Mouse (Mus musculus) mature B cell (primary cell): Measurements from ENCODE around the gene Nccrp1.

ENCODE experiments used
- in situ Hi-C: fragments of 300-500 bp; cut with MboI; formaldehyde crosslinking; loops from 2 replicates; pipeline ENCODE4 v1.14.3; 2019

Gene Nccrp1

DNA sequence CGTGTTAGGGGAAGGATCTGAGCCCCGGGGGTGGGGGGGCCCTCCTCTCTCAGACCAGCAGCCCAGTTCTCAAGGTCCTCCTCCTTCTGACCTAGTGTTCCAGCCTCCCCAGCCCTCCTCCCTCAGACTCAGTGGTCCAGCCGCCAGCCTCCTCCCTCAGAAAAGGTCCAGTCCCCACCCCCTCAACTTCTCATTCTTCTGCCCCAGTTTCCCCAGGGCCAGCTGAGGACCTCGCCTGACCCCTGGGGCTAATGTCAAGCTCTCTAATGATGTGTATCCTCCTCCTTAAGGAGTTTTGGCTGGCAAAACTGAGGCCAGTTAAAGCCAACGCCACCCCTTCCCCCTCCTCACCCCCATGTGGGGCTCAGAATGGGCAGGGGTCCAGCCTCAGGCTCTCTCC lies at the start of gene Nccrp1:
Gene Nccrp1 (minus strand): TSS at position 101 of the 400 bp plus-strand sequence.
- in situ Hi-C loops, result no loop called here

- in situ Hi-C loops, result no loop called here
These were observed 48.8 kb upstream of the Nccrp1 start for GRCm38 (mm10) chr7:28595751-28596435.

DNA sequence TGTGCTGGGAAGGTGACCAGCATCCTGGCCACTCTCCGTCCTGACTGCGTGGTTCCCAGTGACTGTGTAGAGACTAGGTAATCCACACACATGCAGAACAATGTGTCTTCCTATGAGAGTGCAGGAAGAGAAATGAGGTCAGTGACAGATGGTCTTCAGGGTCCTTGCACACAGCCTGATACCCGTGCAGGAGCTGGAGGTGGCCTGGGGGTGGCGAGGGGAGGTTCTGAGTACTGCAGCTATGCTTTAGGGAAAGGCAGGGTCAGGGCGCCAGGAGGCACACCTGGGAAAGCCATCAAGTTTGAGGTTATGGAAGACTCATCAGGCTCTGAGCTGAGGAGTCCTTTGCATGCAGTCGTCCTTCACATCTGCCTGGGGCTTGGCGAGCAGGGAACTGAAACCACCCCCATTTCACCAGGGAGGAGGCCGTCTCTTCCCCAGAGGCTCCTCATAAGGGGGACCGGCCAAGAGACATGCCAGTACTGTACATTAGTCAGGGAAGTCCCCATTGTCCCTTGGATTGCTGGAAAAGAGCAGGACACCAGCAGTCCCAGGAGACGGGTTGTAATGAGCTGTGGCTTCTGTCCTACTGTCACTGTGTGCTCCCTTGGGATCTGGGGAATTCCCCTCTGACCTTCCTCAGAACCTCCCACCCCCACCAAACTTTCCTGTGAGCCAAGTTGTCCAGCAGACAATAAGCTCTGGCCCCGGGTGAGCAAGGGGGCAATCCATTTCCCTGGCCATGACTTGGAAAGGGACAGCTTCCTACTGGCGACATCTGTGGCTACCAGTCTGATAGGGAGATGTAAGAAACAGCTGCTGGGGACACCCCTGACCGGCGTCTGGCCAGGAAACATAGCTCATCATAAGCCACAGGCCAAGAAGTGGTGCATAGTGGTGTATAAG lies 46.4 kb upstream of the Nccrp1 start:
- in situ Hi-C loops, result no loop called here

DNA sequence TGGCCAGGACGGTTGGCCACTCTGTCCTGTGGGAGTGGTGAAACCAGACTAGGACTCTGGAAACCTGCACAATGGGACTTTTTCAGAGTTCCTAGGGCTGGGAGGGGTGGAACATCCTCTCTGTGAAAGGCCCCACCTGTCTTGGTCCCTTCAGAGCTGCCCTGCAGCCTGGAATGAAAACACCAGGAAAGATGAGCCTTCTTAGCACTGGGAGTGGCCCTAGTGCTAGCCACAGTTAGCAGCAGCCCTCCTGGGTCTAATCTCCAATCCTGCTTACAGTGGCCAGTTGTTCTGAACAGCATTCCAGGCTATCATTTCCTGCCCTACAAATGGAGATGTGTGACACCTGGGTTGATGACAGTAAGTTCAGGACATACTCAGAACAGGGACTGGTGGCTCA lies 44.8 kb upstream of the Nccrp1 start:
- in situ Hi-C loops, result no loop called here

- in situ Hi-C loops, result no loop called here
These were observed 40.6 kb upstream of the Nccrp1 start for GRCm38 (mm10) chr7:28587644-28588043.

DNA sequence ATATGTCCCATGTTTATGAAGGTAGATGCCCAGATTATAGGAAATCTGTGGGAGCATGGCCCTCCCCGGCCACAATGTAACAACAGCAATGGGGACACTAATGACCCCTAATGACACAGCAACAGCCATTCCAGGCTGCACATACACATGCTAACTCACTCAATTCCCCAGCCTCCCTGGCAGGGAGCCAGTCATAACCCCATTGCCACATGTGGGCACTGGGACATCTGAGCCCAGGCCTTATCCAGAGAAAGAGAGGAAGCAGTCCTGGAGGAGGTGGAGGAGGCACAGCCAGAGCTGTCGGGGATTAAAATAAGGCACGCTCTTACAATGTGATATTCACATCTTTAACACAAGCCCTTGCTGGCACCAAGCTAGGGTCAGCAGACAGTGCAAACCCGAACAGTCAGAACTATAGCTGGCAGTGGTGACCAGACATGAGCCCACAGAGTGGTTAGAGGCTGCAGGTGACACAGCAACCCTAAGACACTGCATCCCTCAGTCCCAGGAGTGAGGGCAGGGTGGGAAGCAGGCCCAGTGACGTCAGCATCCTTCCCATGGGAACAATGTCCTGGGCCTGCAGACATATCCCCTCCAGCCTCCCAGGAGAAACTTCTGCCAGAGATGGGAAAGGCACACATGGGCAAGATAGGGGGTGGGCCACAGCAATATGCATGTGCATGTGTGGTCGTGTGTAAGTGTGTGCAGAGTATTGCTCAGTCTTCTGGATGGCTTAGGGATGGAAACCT lies 39.8 kb upstream of the Nccrp1 start:
- in situ Hi-C loops, result no loop called here

DNA sequence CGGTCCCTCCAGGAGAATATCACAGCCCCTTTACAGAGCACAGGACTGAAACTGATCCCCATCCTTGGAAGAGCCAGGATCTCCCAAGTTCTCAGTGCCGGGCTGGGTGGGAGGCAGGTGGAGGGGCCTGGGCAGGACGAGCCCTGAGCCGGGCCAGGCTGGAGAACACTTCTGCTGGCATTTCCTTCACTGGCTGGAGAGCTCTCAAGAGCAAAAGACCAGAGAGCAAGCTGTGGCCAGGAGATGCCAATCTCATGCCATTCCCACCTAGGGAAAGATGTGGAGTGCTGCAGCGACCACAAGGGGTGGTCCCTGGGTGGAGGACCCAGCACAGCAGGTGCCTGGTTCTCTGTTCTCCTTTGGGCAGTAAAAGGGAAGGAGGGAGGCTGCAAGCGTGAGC lies 37.9 kb upstream of the Nccrp1 start:
- in situ Hi-C loops, result no loop called here

- in situ Hi-C loops, result no loop called here
These were observed 37.4 kb upstream of the Nccrp1 start for GRCm38 (mm10) chr7:28584468-28584867.

GRCm38 (mm10) chr7:28583570-28584344 lies 36.7 kb upstream of the Nccrp1 start:
- in situ Hi-C loops, result no loop called here

DNA sequence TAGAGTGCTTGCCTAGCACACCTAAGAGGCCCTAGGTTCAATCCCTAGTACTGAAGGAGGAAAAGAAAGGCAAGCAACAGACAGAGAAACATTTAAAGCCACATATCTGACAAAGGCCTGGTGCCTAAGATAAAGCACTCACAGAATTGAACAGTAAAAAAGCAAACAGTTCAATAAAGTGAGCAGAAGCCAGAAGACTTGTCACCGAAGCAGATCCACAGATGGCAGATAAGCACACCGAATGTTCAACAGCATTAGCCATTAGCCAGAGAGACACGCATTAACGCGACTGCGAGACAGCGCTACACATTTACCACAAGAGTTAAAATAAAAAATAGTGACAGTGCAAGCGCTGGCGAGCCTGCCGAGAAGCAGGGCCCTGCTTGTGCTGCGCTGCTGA lies 35.8 kb upstream of the Nccrp1 start:
- in situ Hi-C loops, result no loop called here

GRCm38 (mm10) chr7:28581721-28582120 lies 34.7 kb upstream of the Nccrp1 start:
- in situ Hi-C loops, result no loop called here

GRCm38 (mm10) chr7:28579826-28580225 lies 32.8 kb upstream of the Nccrp1 start:
- in situ Hi-C loops, result no loop called here

- in situ Hi-C loops, result no loop called here
These were observed 31.5 kb upstream of the Nccrp1 start for GRCm38 (mm10) chr7:28578543-28579053.

DNA sequence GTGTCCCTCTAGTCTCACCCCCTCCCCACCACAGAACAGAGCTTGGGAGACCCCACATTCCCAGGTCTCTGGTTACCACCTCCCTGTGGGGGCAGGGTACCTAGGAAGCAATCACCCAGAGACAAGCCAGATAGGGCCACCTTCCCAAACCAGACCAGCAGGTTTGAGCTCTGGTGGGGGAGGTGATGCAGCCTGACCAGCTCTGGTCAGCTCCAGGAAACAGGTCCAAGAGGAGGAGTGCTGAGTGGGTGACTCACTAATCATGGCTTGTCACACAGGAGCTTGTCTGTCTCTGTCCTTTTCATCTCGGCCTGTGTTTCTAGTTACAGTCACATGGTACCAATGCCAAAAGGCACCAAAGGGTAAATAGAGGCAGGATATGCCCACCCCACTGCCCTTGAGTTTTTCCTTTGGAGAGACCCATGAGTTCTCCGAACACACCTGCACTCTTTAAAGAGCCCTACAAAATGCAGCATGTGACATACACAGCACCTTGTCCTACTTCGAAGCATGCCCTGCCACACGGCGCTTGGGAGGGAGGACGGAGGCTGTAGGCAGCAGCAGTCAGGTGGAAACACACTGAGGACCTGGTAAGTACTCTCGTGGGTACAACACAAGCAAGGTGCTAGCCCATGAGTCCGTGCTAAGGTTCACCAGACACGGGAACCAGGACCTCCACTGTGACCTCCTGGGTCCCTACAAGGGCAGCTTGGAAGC lies 30.9 kb upstream of the Nccrp1 start:
- in situ Hi-C loops, result no loop called here

GRCm38 (mm10) chr7:28576271-28576914 lies 29.3 kb upstream of the Nccrp1 start:
- in situ Hi-C loops, result no loop called here

- in situ Hi-C loops, result no loop called here
These were observed 28.5 kb upstream of the Nccrp1 start for GRCm38 (mm10) chr7:28575597-28575996.

DNA sequence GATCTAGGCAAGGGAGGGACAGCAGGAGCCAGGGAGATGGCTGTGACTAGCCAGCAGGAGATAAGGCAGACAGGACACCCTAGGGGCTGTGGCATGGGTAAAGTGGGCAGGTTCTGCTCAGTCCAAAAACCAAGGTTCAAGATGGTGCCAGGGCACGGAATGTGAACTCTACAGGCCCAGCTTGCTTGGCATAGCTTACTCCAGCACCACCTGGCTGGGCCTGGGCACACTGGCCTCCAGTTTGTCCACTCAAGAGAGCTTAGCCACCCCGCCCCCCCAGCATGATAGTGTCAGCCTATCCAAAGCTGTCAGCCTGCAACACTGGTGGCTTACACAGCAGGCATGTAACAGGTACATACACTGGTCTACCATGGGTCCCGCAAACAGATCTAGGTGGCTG lies 26.2 kb upstream of the Nccrp1 start:
- in situ Hi-C loops, result loop anchor here (5.0 kb wide), 1 partner anchor 39 kb away; no protein-coding TSS in a partner anchor

DNA sequence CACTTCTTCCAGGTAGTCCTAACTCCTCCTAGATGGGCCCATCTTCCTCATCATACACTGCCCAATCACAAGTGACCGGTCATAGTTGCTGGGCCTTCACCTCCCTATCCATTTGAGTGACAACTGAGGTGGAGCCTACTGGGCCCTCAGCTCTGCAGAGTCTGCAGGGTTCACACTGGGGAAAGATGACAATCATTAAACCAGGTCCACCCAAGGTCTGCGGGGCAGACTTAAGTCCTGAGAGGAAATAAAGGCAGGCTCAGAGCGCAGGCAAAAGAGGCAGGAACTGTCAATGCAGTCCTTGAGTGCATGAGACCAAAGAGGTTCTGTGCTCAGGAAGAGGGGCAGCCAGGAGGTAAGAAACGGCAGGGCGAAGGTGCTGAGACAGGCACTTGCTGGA lies 25.6 kb upstream of the Nccrp1 start:
- in situ Hi-C loops, result loop anchor here (5.0 kb wide), 1 partner anchor 40 kb away; no protein-coding TSS in a partner anchor

DNA sequence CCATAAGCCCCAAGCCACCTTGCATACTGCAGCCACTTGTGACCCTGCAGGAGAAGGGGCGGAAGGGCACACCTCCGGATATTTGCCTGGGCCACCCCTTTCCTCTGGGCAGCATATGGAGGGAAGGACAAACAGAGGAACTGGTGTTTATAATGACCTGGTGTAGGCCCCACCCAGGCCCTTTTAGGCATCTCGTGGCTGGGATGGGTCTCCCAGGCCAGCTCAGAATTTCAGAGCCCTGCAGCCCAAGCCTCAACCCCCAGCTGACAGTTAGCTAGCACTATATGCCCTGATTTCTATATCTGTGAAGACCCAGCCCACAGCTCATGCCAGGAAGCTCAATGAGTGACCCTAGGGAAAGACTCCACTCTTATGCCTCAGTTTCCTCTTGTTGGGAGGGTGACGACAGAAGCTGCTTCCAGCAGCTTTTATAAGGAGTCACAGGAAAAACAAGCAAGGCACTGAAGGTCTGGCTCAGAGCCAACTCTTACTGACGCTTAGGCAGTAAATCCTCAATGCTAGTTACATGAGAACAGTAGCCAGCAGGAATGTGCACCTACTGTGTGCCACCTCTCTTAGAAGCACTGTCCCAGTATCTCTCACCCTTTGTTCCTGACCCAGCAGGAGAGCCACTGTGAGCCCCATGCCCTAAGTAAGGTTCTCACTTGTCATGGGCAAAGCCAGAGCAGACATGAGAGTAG lies 24.1 kb upstream of the Nccrp1 start:
- in situ Hi-C loops, result loop anchor here (5.0 kb wide), 1 partner anchor 41 kb away; no protein-coding TSS in a partner anchor
